Mouse (Mus musculus) brain, embryonic 14.5 days (tissue): Measurements from ENCODE around the gene Slc22a4.

Experiments
- CTCF ChIP-seq: fragments of 200-500 bp; IDR thresholded peaks from 2 replicates; pipeline ENCODE4 v1.5.1; 2012; ENCODE audit warnings: inconsistent platforms, mild to moderate bottlenecking, moderate library complexity, borderline replicate concordance; ENCODE audit not compliant: insufficient read depth, insufficient read length; ENCODE audit errors: extremely low read depth
- POLR2A ChIP-seq: fragments of 200-500 bp; IDR thresholded peaks from 2 replicates; pipeline ENCODE4 v1.6.1; 2012; ENCODE audit warnings: mild to moderate bottlenecking, inconsistent platforms, borderline replicate concordance; ENCODE audit not compliant: poor library complexity, insufficient read depth, insufficient read length, severe bottlenecking; ENCODE audit errors: extremely low read depth

- no peak for TF ChIP-seq CTCF
- TF ChIP-seq POLR2A = no peak
Observed at GRCm38 (mm10) chr11:54011255-54011654, 16.6 kb downstream of the Slc22a4 start.
